Mouse (Mus musculus): Measurements from ENCODE around the gene Elf2.

DNA sequence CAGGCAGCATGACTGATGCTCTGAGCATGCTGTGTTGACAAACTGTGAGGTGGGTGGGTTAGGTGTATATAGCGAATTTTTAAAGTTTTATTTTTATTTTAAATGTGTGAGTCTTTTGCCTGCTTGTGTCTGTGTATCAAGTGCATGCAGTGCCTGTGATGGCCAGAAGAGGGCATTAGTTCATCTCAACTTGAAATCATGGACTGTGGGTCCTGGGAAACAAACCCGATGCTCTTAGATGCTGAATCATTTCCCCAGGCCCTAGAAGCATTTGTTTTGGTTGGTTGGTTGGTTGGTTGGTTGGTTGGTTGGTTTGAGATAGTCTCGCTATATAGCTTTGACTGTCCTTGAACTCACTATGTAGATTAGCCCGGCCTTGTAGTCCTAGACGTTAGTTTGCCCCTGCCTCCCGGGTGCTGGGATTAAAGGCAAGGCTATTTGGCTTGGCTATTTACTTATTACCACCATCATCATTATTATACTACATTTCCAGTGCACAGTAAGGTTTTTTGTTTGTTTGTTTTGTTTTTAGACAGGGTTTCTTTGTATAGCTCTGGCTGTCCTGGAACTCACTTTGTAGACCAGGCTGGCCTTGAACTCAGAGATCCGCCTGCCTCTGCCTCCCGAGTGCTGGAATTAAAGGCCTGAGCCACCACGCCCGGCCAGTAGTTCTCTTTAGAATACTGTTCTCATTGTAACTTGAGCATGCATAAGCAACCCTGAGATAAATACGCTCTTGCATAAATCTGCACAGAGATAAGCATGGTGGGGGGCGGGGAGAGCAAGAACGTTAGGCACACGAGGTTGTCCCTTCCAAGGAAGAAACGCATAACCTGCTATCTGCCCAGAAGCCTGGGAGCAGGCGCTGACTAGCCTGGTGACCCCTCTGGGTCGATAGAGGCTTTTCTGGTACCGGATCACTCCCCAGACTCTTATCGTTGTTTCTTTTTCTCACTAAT lies 35.1 kb upstream of the Elf2 start:
- TF ChIP-seq BHLHE40 (IDR thresholded peaks at IDR 0.05; ENCODE audit: borderline replicate concordance, low read depth, low read length), result no peak
- TF ChIP-seq MAZ (IDR thresholded peaks at IDR 0.05; ENCODE audit: low read depth, low read length), result peak; percentile 31; the same call in 1 of the 2 replicates
- TF ChIP-seq POLR2A (IDR thresholded peaks at IDR 0.05; ENCODE audit: control insufficient read depth in 1 of 2, insufficient read depth in 1 of 2, low read depth in 1 of 2, low read length in 2 of 2, poor library complexity in 1 of 2), result no peak
- peak; percentile 46 to 64 (median 63) for TF ChIP-seq CTCF (IDR thresholded peaks at IDR 0.05 in 2 of 3, conservative IDR thresholded peaks at IDR 0.05 in 1 of 3; ENCODE audit: control insufficient read depth in 1 of 3, insufficient read depth in 1 of 3, low read depth in 2 of 3, low read length in 3 of 3, poor library complexity in 1 of 3, severe bottlenecking in 1 of 3)
- no peak for TF ChIP-seq JUND (IDR thresholded peaks at IDR 0.05; ENCODE audit: low read depth, low read length)
- peak; percentile 73; the same call in 1 of the 2 replicates for TF ChIP-seq MYC (IDR thresholded peaks at IDR 0.05; ENCODE audit: low read depth, low read length)
- TF ChIP-seq GATA1 (IDR thresholded peaks at IDR 0.05; ENCODE audit: low read depth, low read length), result peak; percentile 85
- no peak for TF ChIP-seq UBTF (IDR thresholded peaks at IDR 0.05; ENCODE audit: borderline replicate concordance, insufficient read depth, low read depth, low read length)
- 0 out of 2 replicates have a peak, but pooled peaks have one; percentile 13 for TF ChIP-seq KAT2A (conservative IDR thresholded peaks at IDR 0.05; ENCODE audit: low read depth, low read length)
- TF ChIP-seq ZC3H11A (IDR thresholded peaks at IDR 0.05; ENCODE audit: low read depth, low read length), result peak; percentile 25; the same call in 1 of the 2 replicates
- TF ChIP-seq USF1 (IDR thresholded peaks at IDR 0.05; ENCODE audit: low read depth, low read length), result no peak
- TF ChIP-seq ZNF384 (IDR thresholded peaks at IDR 0.05; ENCODE audit: low read depth, low read length), result no peak
